Mouse (Mus musculus): ENCODE data around the gene Tent5a.

- TF ChIP-seq POLR2A (IDR thresholded peaks at IDR 0.05; ENCODE audit: control insufficient read depth in 1 of 2, insufficient read depth in 1 of 2, low read depth in 1 of 2, low read length in 2 of 2, poor library complexity in 1 of 2) (no peak), GATA1 (IDR thresholded peaks at IDR 0.05; ENCODE audit: low read depth, low read length) (no peak), E2F4 (IDR thresholded peaks at IDR 0.05; ENCODE audit: borderline replicate concordance, low read depth, low read length) (no peak), UBTF (IDR thresholded peaks at IDR 0.05; ENCODE audit: borderline replicate concordance, insufficient read depth, low read depth, low read length) (no peak), CTCF (IDR thresholded peaks at IDR 0.05 in 2 of 3, conservative IDR thresholded peaks at IDR 0.05 in 1 of 3; ENCODE audit: control insufficient read depth in 1 of 3, insufficient read depth in 1 of 3, low read depth in 2 of 3, low read length in 3 of 3, poor library complexity in 1 of 3, severe bottlenecking in 1 of 3) (no peak), EP300 (IDR thresholded peaks at IDR 0.05; ENCODE audit: low read depth in 1 of 2, low read length in 2 of 2) (no peak)
Observed at GRCm38 (mm10) chr9:85303378-85303777, 23.8 kb downstream of the Tent5a start.

All from MEL (cell line).